Mouse (Mus musculus) CH12.LX (cell line): ENCODE results near the gene Kcnc4.

Experiments
- CTCF ChIP-seq, 2 experiments: IDR thresholded peaks in 1 of 2; conservative IDR thresholded peaks in 1 of 2; 2 replicates each; pipeline ENCODE4 v1.5.1; 2011 to 2012; ENCODE audit warnings: low read depth in 2 of 2, low read length in 2 of 2, improper control_type of control experiment in 1 of 2, inconsistent platforms in 1 of 2, mild to moderate bottlenecking in 1 of 2, moderate library complexity in 1 of 2
- E2F4 ChIP-seq: IDR thresholded peaks from 2 replicates; pipeline ENCODE4 v1.6.1; 2011; ENCODE audit warnings: low read depth, low read length, improper control_type of control experiment; ENCODE audit not compliant: insufficient replicate concordance
- GABPA ChIP-seq: IDR thresholded peaks from 2 replicates; pipeline ENCODE4 v1.6.1; 2012; ENCODE audit warnings: low read depth, low read length, improper control_type of control experiment, inconsistent platforms; ENCODE audit not compliant: insufficient replicate concordance

DNA sequence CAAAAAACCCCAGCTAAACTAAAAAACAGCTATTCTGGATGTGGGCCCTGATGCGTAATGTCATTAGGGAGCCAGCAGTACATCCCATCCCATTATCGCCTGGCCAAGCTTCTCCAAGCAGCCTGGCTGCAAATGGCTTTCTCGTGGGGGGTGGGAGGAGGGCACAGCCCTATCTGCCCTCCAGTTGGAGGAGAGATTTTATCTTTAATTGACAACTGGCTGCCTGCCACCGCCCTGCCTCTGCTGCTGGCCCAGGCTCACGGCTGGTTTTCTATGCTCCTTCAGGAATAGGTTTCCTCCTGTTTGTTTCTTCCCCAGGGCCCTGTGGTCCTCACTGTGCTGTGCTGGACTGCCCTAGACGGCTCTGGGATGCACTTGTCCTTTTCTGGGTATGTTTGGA is 22.9 kb downstream of the Kcnc4 start:
- TF ChIP-seq E2F4 (no peak), GABPA (no peak), CTCF (conservative IDR thresholded peaks at IDR 0.05 in 1 of 2, IDR thresholded peaks at IDR 0.05 in 1 of 2; ENCODE audit: low read depth in 2 of 2, low read length in 2 of 2) (no peak)
